Mouse (Mus musculus): ENCODE measurements around the gene Gabpa.

GRCm38 (mm10) chr16:84796678-84797077 is 38.0 kb upstream of the Gabpa start:
- TF ChIP-seq POLR2A (IDR thresholded peaks at IDR 0.05; ENCODE audit: control insufficient read depth, extremely low read depth, insufficient read depth, low read length, poor library complexity) (no peak), CTCF (IDR thresholded peaks at IDR 0.05; ENCODE audit: borderline replicate concordance, control insufficient read depth, extremely low read depth, insufficient read depth, low read length, poor library complexity) (no peak)

All from thymus, adult 2 months (tissue).